Mouse (Mus musculus) heart, postnatal 0 days (tissue): ENCODE measurements at regions not wholly inside any gene's neighbourhood (a gene's known extent, or its start where the extent isn't known, plus 50 kb on each side); places are given as distances from the start of the nearest gene placed in this dataset.

ENCODE experiments used
- CTCF ChIP-seq: IDR thresholded peaks from 2 replicates; pipeline ENCODE4 v1.5.1; 2016; ENCODE audit warnings: antibody characterized with exemption, control low read depth, low read depth
- EP300 ChIP-seq: IDR thresholded peaks from 2 replicates; pipeline ENCODE4 v1.6.1; 2016; ENCODE audit warnings: antibody characterized with exemption, low read depth

GRCm38 (mm10) chr12:12480451-12480850 lies 218.5 kb downstream of the Fam49a start:
- TF ChIP-seq CTCF (no peak), EP300 (no peak)
